Mouse (Mus musculus) myocyte (in vitro differentiated cells): ENCODE measurements around the gene Prph.

Experiments used
- E2F4 ChIP-seq: IDR thresholded peaks from one replicate; pipeline ENCODE4 v1.6.1; 2011; ENCODE audit warnings: mild to moderate bottlenecking, control low read depth, moderate library complexity; ENCODE audit not compliant: insufficient read depth
- MYOD1 ChIP-seq, 3 experiments: IDR thresholded peaks; one replicate each; pipeline ENCODE4 v1.6.1; 2011; ENCODE audit warnings: control low read depth in 2 of 3, low read depth in 2 of 3, mild to moderate bottlenecking in 2 of 3, moderate library complexity in 1 of 3; ENCODE audit not compliant: insufficient read length in 2 of 3, control insufficient read depth in 1 of 3
- POLR2A ChIP-seq: IDR thresholded peaks from one replicate; pipeline ENCODE4 v1.6.1; 2011; ENCODE audit warnings: low read depth, mild to moderate bottlenecking, control low read depth, moderate library complexity; ENCODE audit not compliant: insufficient read length
- POLR2AphosphoS2 ChIP-seq: IDR thresholded peaks from one replicate; pipeline ENCODE4 v1.6.1; 2011; ENCODE audit warnings: low read depth, control low read depth; ENCODE audit not compliant: insufficient read length
- TCF3 ChIP-seq: IDR thresholded peaks from one replicate; pipeline ENCODE4 v1.6.1; 2011; ENCODE audit warnings: low read depth, control low read depth; ENCODE audit not compliant: insufficient read length
- USF1 ChIP-seq: IDR thresholded peaks from one replicate; pipeline ENCODE4 v1.6.1; 2011; ENCODE audit warnings: low read depth, mild to moderate bottlenecking, control low read depth, moderate library complexity

GRCm38 (mm10) chr15:99053373-99053772 lies 1.6 kb upstream of the Prph start:
- TF ChIP-seq MYOD1 (IDR thresholded peaks at IDR 0.05; ENCODE audit: control insufficient read depth in 1 of 3, insufficient read length in 2 of 3, low read depth in 2 of 3) = no peak
- TF ChIP-seq E2F4 = no peak
- TF ChIP-seq POLR2A = no peak
- TF ChIP-seq USF1 = no peak
- no peak for TF ChIP-seq TCF3
- TF ChIP-seq POLR2AphosphoS2 = no peak
